22 mouse cellular contexts compared by ENCODE assay signal in genomic region chr17:74904956-74905355, GRCm38 (mm10).
"Had no signal": no experiment of that assay in that cellular context is flagged by ENCODE, and none has a peak within 500 bp of the region (broad histone marks: within the 10 kb centered on the region; RNA-seq: fewer than 3 reads in every experiment).

No protein-coding gene starts in this region.

- H3K27ac ChIP-seq: kidney, postnatal 0 days; limb, embryonic 13.5 days; liver, embryonic 12.5 days; liver, embryonic 15.5 days; lung, embryonic 15.5 days; midbrain, embryonic 12.5 days; midbrain, embryonic 15.5 days; neural tube, embryonic 12.5 days; neural tube, embryonic 15.5 days; stomach, embryonic 15.5 days had no signal

- H3K4me2 ChIP-seq: intestine, embryonic 15.5 days; limb, embryonic 13.5 days; liver, embryonic 12.5 days; liver, embryonic 15.5 days; lung, embryonic 15.5 days; midbrain, embryonic 12.5 days; midbrain, embryonic 15.5 days; neural tube, embryonic 12.5 days; neural tube, embryonic 15.5 days; stomach, embryonic 15.5 days had no signal

- ATAC-seq: intestine, embryonic 15.5 days; midbrain, embryonic 15.5 days had no signal

- H3K36me3 ChIP-seq: intestine, embryonic 15.5 days; limb, embryonic 13.5 days; liver, embryonic 12.5 days; liver, embryonic 15.5 days; lung, embryonic 15.5 days; midbrain, embryonic 12.5 days; midbrain, embryonic 15.5 days; neural tube, embryonic 12.5 days; neural tube, embryonic 15.5 days; stomach, embryonic 15.5 days had no signal

- H3K4me1 ChIP-seq: midbrain, embryonic 15.5 days; neural tube, embryonic 12.5 days; neural tube, embryonic 15.5 days had no signal

- H3K4me3 ChIP-seq: intestine, embryonic 15.5 days; limb, embryonic 13.5 days; liver, embryonic 12.5 days; liver, embryonic 15.5 days; lung, embryonic 15.5 days; midbrain, embryonic 12.5 days; midbrain, embryonic 15.5 days; neural tube, embryonic 12.5 days; neural tube, embryonic 15.5 days; stomach, embryonic 15.5 days had no signal

- H3K9ac ChIP-seq: intestine, embryonic 15.5 days; limb, embryonic 13.5 days; liver, embryonic 12.5 days; liver, embryonic 15.5 days; lung, embryonic 15.5 days; midbrain, embryonic 12.5 days; midbrain, embryonic 15.5 days; neural tube, embryonic 12.5 days; neural tube, embryonic 15.5 days; stomach, embryonic 15.5 days had no signal

- H3K9me3 ChIP-seq: intestine, embryonic 15.5 days; liver, embryonic 15.5 days; midbrain, embryonic 12.5 days; midbrain, embryonic 15.5 days; neural tube, embryonic 15.5 days; stomach, embryonic 15.5 days had no signal

- H3K27me3 ChIP-seq: intestine, embryonic 15.5 days; limb, embryonic 13.5 days; liver, embryonic 12.5 days; liver, embryonic 15.5 days; lung, embryonic 15.5 days; midbrain, embryonic 12.5 days; midbrain, embryonic 15.5 days; neural tube, embryonic 12.5 days; neural tube, embryonic 15.5 days; stomach, embryonic 15.5 days had no signal

- DNase-seq: kidney, adult 2 months; kidney, postnatal 36 days; layer of hippocampus, postnatal 36 days; left cerebral cortex, postnatal 4 days; liver; lung, adult 18-20 months; lung, postnatal 10 days; lung, postnatal 36 days; right cerebral cortex, postnatal 25 days; spleen, adult 18-20 months; thymus, postnatal 25 days had no signal
